Mouse (Mus musculus) midbrain, embryonic 12.5 days (tissue): ENCODE data around the gene H2al1j. TPM values are rescaled to one million over a fixed set of nuclear protein-coding genes. Genes with fewer than 3 reads are reported as not detected.

ENCODE experiments used
- ATAC-seq: fragments of 200-750 bp; cut with Nextera tagmentation; 2 replicates; pipeline ENCODE4 v1.8.0; 2017; ENCODE audit warnings: low read depth, moderate TSS enrichment, moderate library complexity; ENCODE audit not compliant: low FRiP score
- H3K27ac ChIP-seq: fragments of 300-500 bp; sonication (generic); replicated peaks from 2 replicates; pipeline ENCODE4 v1.5.1; 2016; ENCODE audit warnings: mild to moderate bottlenecking
- H3K27me3 ChIP-seq: fragments of 300-500 bp; sonication (generic); 2 replicates; pipeline ENCODE4 v1.6.1; 2016; ENCODE audit warnings: mild to moderate bottlenecking
- H3K36me3 ChIP-seq: fragments of 300-500 bp; sonication (generic); 2 replicates; pipeline ENCODE4 v1.6.1; 2016
- H3K4me1 ChIP-seq: fragments of 300-500 bp; sonication (generic); 2 replicates; pipeline ENCODE4 v1.6.1; 2016
- H3K4me2 ChIP-seq: fragments of 300-500 bp; sonication (generic); replicated peaks from 2 replicates; pipeline ENCODE4 v1.6.1; 2016; ENCODE audit warnings: mild to moderate bottlenecking, moderate library complexity
- H3K4me3 ChIP-seq: fragments of 300-500 bp; sonication (generic); 2 replicates; pipeline ENCODE4 v1.5.1; 2016; ENCODE audit warnings: mild to moderate bottlenecking
- H3K9ac ChIP-seq: fragments of 300-500 bp; sonication (generic); replicated peaks from 2 replicates; pipeline ENCODE4 v1.6.1; 2016; ENCODE audit warnings: mild to moderate bottlenecking, moderate library complexity
- H3K9me3 ChIP-seq: fragments of 300-500 bp; sonication (generic); 2 replicates; pipeline ENCODE4 v1.6.1; 2016; ENCODE audit warnings: mild to moderate bottlenecking
- WGBS: fragments of 180-500 bp; shearing (Covaris S2); methylation state at CpG from one replicate; pipeline ENCODE4 v1.1.7; 2016; 5-methylcytosine and 5-hydroxymethylcytosine counted together
- polyA plus RNA-seq: library from polyadenylated mRNA; unstranded; fragments of >200 nt; fragmentation: Nextera tagmentation; extraction: Ambion mirVana; gene quantifications from 2 replicates; pipeline ENCODE4 v1.2.1, GENCODE M21; 2016

Gene H2al1j
- polyA plus RNA-seq, 1 experiment from 2014 or later, result not detected

DNA sequence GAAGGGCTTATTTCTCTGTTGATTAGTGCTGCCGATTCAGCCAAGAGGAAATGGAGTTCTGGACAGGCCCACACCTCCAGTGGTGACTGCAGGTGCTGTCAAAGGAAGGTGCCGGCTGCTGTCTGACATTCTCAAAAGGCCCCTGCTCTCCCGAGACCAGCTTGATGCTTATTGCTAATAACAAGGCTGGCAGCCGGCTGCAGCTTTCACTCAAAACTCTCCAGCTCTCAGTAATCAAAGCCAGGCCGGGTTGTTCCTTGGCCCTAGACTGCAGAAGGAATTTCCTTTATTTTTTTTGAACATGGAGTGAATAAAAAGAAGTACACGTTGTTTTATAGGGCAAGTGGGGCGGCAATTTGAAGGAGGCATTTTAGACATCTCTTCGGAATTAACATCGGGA lies 18.1 kb downstream of the H2al1j start:
- no peak overlapping the region for H3K4me2 ChIP-seq

DNA sequence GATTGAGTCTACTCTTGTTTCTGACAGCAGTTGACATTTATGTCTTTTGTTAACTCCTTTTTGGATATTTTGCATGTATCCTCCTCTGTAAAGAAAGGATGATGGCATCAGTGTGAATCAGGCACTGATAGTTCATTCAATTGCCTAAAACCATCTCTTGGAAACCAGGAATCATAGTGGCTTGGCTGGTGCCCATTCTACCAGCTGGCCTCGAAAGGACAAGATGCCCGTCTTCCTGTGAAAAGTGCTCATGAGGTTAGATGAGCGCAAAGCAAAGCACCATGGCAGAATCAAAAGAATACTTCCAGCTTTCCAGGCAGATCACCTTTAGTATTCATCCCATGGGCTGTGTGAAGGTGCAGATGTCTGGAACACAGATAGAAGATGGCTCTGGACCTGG lies 19.1 kb downstream of the H2al1j start:
- peaks cover 3% of the 10 kb centered on the region; the same call in 1 of the 2 replicates for H3K27me3 ChIP-seq
- H3K36me3 ChIP-seq, result no peaks in the 10 kb centered on the region
- no peaks in the 10 kb centered on the region for H3K9me3 ChIP-seq
- no peaks in the 10 kb centered on the region for H3K4me1 ChIP-seq
- no peak for ATAC-seq
- H3K27ac ChIP-seq, result no peak overlapping the region
- no peak overlapping the region for H3K4me2 ChIP-seq
- WGBS, result 93% methylated on average over 3 of the region's 3 CpGs
- no peak overlapping the region for H3K4me3 ChIP-seq
- H3K9ac ChIP-seq, result no peak overlapping the region

More for the DNA sequence above, 18.1 kb downstream of the H2al1j start:
- no peak for ATAC-seq
- 78% methylated on average over 9 of the region's 9 CpGs for WGBS
- H3K9ac ChIP-seq, result no peak overlapping the region
- H3K4me1 ChIP-seq, result no peaks in the 10 kb centered on the region
- H3K27ac ChIP-seq, result no peak overlapping the region
- H3K9me3 ChIP-seq, result no peaks in the 10 kb centered on the region
- H3K27me3 ChIP-seq, result peaks cover 3% of the 10 kb centered on the region; the same call in 1 of the 2 replicates
- H3K4me3 ChIP-seq, result no peak overlapping the region
- H3K36me3 ChIP-seq, result no peaks in the 10 kb centered on the region

DNA sequence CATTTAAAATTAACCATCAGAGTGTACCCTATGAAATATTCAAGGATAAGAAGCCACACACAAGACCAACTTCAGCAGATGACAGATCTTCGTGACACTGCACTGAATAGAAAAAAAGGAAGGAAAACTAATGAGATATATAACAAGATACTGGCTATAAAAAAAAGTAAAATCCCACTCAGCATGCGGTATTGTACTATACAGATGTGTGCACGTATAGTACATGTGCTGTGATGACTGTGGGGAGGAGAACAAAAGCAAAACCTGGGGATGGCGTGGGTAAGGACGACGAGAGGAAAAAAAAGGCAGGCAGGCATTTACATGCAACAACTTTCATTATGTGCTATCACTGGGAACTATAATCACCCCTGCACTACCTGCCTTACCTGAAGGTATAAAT lies 33.2 kb downstream of the H2al1j start:
- 91% methylated on average over 6 of the region's 6 CpGs for WGBS
- Histone ChIP-seq H3K27me3 (peaks cover 14% of the 10 kb centered on the region), H3K27ac (no peak overlapping the region), H3K9ac (no peak overlapping the region), H3K36me3 (no peaks in the 10 kb centered on the region), H3K4me1 (no peaks in the 10 kb centered on the region), H3K4me3 (no peak overlapping the region), H3K9me3 (no peaks in the 10 kb centered on the region), H3K4me2 (no peak overlapping the region)
- no peak for ATAC-seq

DNA sequence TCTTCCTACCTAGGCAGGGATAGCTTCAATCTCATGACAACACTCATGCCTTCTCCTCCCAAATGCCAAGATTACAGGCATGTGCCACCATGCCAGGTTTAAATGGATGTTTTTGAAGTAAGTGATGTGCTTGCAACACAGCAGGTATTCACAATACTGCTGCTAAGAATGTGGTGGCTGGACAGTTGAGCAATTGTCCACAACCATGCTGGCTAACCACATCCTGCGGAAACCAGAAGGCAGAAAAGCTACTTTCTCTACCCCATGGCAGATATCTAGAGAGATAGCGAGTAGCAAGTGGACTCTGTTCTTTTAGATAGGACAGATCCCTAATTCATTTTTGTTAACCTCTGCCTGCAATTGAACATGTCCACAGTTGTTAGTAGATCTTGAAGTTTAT lies 33.6 kb downstream of the H2al1j start:
- H3K36me3 ChIP-seq, result no peaks in the 10 kb centered on the region
- no peak overlapping the region for H3K4me2 ChIP-seq
- no peak overlapping the region for H3K4me3 ChIP-seq
- no peak overlapping the region for H3K9ac ChIP-seq
- no peaks in the 10 kb centered on the region for H3K4me1 ChIP-seq
- H3K27me3 ChIP-seq, result peaks cover 14% of the 10 kb centered on the region
- 94% methylated on average over 2 of the region's 2 CpGs for WGBS
- no peak overlapping the region for H3K27ac ChIP-seq
- ATAC-seq, result no peak
- H3K9me3 ChIP-seq, result no peaks in the 10 kb centered on the region

DNA sequence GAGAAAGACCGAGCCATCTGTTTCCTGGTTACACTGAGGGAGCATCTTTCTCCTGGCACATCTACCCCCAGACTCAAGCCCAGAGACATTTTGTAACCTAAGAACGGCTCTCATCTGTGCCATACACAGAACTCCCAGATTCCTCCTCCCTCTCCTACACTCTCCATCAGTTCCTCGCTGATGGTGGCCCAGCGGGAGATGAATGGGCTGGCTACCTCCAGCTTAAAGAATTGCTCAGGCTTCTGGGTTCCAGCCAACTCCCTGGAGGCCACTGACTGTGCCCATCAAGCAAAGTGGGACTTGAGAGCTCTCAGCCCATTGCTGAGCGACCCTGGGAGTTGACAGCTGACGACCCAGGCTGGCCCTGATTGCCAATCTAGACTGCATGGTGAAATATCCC lies 36.3 kb downstream of the H2al1j start:
- WGBS, result 62% methylated on average over 6 of the region's 6 CpGs

DNA sequence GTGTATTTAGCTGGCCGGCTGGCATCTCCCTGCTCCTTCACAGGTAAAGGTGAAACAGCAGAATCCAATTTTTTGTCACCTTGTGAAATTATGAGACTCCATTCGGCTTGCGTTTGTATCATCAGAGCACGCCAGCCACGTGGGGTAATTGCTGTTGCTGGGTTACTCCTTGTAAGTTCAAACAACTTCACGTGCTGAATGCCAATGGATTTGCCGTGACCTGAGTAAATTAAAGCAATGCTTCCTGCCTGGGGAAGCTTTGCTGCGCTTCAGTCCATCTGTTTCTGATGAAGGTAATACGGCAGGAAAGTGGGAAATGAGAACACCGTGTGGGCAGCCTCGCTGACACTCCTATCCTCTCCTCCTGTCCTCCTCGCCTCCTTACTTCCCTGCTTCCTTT lies 37.5 kb downstream of the H2al1j start:
- no peak for ATAC-seq
- peaks cover 11% of the 10 kb centered on the region for H3K27me3 ChIP-seq
- H3K4me3 ChIP-seq, result no peak overlapping the region
- no peak overlapping the region for H3K9ac ChIP-seq
- H3K9me3 ChIP-seq, result no peaks in the 10 kb centered on the region
- no peaks in the 10 kb centered on the region for H3K4me1 ChIP-seq
- WGBS, result 58% methylated on average over 12 of the region's 12 CpGs
- H3K4me2 ChIP-seq, result no peak overlapping the region
- H3K27ac ChIP-seq, result no peak overlapping the region
- no peaks in the 10 kb centered on the region for H3K36me3 ChIP-seq

More for the DNA sequence above, 36.3 kb downstream of the H2al1j start:
- no peaks in the 10 kb centered on the region for H3K4me1 ChIP-seq
- no peak overlapping the region for H3K4me3 ChIP-seq
- H3K27ac ChIP-seq, result no peak overlapping the region
- H3K9me3 ChIP-seq, result no peaks in the 10 kb centered on the region
- ATAC-seq, result no peak
- peaks cover 14% of the 10 kb centered on the region for H3K27me3 ChIP-seq
- no peak overlapping the region for H3K9ac ChIP-seq
- H3K36me3 ChIP-seq, result no peaks in the 10 kb centered on the region
- H3K4me2 ChIP-seq, result no peak overlapping the region

Other genes starting within 250 kb of the H2al1j start
- not detected in 2 replicates for gene H2al1a, start 28.6 kb upstream of the H2al1j start, polyA plus RNA-seq
- gene H2al1b, start 25.4 kb upstream of the H2al1j start, polyA plus RNA-seq, result not detected in 2 replicates
- not detected in 2 replicates for gene H2al1c, start 22.2 kb upstream of the H2al1j start, polyA plus RNA-seq
- not detected in 2 replicates for gene H2al1d, start 19.0 kb upstream of the H2al1j start, polyA plus RNA-seq
- not detected in 2 replicates for gene H2al1e, start 15.9 kb upstream of the H2al1j start, polyA plus RNA-seq
- not detected in 2 replicates for gene H2al1f, start 12.7 kb upstream of the H2al1j start, polyA plus RNA-seq
- gene H2al1g, start 9.6 kb upstream of the H2al1j start, polyA plus RNA-seq, result not detected in 2 replicates
- not detected in 2 replicates for gene H2al1h, start 6.3 kb upstream of the H2al1j start, polyA plus RNA-seq
- gene H2al1i, start 3.2 kb upstream of the H2al1j start, polyA plus RNA-seq, result not detected in 2 replicates